Mouse (Mus musculus): ENCODE results near the gene Upk2.

The Upk2 gene

GRCm38 (mm10) chr9:44454891-44455220 is at the start of gene Upk2:
TSS of gene Upk2 (minus strand) at chr9:44454976.
- DNase-seq = no peak

GRCm38 (mm10) chr9:44502006-44502405 is 47.2 kb upstream of the Upk2 start:
- peak; percentile 91 for DNase-seq

- no peak for DNase-seq
These were observed 46.6 kb upstream of the Upk2 start for GRCm38 (mm10) chr9:44501206-44501879.

- DNase-seq = peak; percentile 10
These were observed 45.9 kb upstream of the Upk2 start for GRCm38 (mm10) chr9:44500638-44501175.

GRCm38 (mm10) chr9:44500163-44500533 is 45.4 kb upstream of the Upk2 start:
- DNase-seq = no peak

GRCm38 (mm10) chr9:44499356-44500162 is 44.8 kb upstream of the Upk2 start:
- peak; percentile 22 for DNase-seq

- DNase-seq = peak; percentile 68
These were observed 43.9 kb upstream of the Upk2 start for GRCm38 (mm10) chr9:44498421-44499355.

GRCm38 (mm10) chr9:44497624-44498377 is 43.0 kb upstream of the Upk2 start:
- peak; percentile 62 for DNase-seq

- DNase-seq = peak; percentile 28
These were observed 42.2 kb upstream of the Upk2 start for GRCm38 (mm10) chr9:44496803-44497461.

GRCm38 (mm10) chr9:44495810-44496344 is 41.1 kb upstream of the Upk2 start:
- DNase-seq = no peak

- DNase-seq = peak; percentile 56
These were observed 40.4 kb upstream of the Upk2 start for GRCm38 (mm10) chr9:44494863-44495809.

GRCm38 (mm10) chr9:44494261-44494862 is 39.6 kb upstream of the Upk2 start:
- peak; percentile 78 for DNase-seq

GRCm38 (mm10) chr9:44492631-44493461 is 38.1 kb upstream of the Upk2 start:
- DNase-seq = peak; percentile 20

GRCm38 (mm10) chr9:44491351-44491750 is 36.6 kb upstream of the Upk2 start:
- no peak for DNase-seq

- no peak for DNase-seq
These were observed 35.6 kb upstream of the Upk2 start for GRCm38 (mm10) chr9:44490086-44490967.

GRCm38 (mm10) chr9:44489651-44490085 is 34.9 kb upstream of the Upk2 start:
- no peak for DNase-seq

GRCm38 (mm10) chr9:44488855-44489381 is 34.1 kb upstream of the Upk2 start:
- DNase-seq = peak; percentile 7
